Mouse (Mus musculus) megakaryocyte, embryonic 14.5 days (primary cell): ENCODE results near the gene Srebf2.

ENCODE experiments used
- FLI1 ChIP-seq: IDR thresholded peaks from 2 replicates; pipeline ENCODE4 v1.6.1; 2012; ENCODE audit warnings: low read length, inconsistent platforms, mixed read lengths
- GATA1 ChIP-seq: IDR thresholded peaks from 3 replicates; pipeline ENCODE4 v1.6.1; 2012; ENCODE audit warnings: mixed read lengths, low read length, inconsistent platforms, borderline replicate concordance

GRCm38 (mm10) chr15:82138565-82138964 lies 8.4 kb upstream of the Srebf2 start:
- no peak for TF ChIP-seq GATA1
- no peak for TF ChIP-seq FLI1
